Mouse (Mus musculus) cerebellum, adult 9-10 months (tissue): ENCODE measurements at regions not wholly inside any gene's neighbourhood (a gene's known extent, or its start where the extent isn't known, plus 50 kb on each side); places are given as distances from the start of the nearest gene placed in this dataset.

Experiments
- DNase-seq: peaks from one replicate; pipeline ENCODE4 v3.0.0; 2022

DNA sequence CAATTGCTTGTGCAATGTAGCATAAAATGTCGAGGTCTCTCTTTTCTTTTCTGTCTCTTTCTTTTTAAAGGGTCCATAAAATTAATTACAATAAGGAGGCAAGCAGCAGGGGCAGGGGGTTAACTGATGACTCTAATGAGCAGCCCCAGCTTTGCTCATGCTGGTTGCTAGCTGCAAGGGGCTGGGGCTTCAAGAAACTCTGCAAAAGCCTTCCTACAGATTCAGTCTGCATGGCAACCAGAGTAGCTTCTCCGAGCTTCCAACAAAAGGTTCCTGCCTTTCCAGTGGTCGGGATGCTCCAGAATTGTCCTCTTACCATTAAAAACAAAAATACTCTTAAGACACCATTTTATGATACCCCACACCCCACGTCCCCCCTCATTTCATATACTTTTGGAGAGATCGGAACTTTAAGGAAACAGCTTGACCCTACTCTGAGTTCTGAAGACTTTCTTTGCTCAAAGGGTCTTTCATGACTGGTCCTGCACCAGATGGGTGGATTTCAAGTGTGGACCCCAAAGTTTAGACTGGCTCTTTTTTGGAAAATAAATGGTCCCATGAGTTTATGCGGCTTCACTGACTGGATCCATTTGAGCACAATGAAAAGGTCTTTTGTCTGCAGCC is 280.8 kb downstream of the Insig2 start:
- DNase-seq, result no peak

DNA sequence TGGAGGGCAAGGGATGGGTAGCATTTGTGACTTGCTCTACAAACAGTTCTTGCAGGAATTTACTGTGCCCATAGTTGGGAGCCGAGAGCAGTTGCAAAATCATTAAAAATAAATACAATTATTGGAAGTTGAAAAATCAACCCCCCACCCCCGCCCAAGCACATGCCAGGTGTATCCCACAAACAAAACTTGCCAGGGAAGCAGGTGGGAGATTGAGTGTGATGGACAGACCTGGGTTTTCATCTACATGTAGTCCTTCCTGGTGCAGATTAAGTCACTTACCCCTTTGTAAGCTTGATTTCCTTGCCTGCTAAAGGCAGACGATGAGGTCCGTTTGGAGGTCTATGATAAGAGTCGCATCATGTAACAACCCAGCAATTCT is 280.3 kb downstream of the Insig2 start:
- no peak for DNase-seq

DNA sequence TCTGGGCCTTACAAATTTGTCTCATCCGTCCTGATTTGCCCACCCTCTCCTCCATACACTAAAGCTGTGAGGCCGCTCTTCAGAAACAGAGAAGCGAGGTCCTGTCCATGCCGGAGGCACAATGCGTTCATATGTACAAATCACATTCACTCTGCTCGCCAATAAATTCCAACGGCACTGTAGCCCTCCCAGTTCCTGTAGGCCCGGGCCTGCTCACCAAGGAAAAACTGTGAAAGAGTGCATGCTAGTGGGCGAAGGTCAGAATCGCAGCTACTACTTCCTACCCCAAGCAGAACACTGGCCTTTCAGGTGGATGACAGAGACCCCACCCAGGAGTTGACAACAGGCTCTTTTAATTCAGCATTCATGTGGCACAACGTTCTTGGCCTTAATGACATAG is 278.7 kb downstream of the Insig2 start:
- no peak for DNase-seq

DNA sequence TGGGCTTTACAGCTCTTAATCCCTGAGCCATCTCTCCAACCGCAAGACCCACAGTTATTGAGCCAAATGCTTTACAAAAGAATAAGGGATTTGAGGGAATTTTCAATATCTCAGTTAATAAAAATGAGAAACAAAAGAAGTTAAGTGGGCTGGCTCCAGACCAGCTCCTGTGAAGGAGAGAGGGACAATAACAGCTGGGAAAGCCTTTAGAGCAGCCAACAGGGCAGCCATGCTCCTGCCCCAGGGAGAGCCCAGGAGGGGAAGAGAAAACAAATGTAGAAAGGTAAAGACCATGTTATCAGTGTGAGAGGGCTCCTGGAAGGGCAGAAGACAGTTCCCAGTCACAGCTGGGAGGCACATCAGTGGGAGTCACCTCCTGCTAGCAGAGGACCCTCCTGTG is 257.8 kb downstream of the Insig2 start:
- no peak for DNase-seq

DNA sequence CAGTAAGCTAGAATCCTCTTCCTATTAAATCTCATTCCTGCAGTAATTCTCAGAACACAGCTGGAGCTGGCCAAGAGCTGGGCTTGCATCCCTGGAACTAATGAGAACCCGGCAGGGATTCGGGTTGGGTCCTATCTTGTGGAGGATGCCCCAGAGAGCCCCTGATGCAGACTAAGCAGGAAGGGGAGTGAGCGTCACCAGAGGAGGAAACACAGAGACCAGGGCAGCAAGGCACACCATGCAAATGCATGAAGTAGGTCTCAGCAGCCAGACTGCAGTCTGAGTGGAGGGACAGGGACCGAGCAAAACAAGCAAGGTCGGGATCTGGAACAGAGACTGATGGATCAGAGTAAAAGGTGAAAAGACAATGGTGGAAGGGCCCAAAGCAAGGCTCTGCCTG is 249.6 kb downstream of the Insig2 start:
- no peak for DNase-seq

DNA sequence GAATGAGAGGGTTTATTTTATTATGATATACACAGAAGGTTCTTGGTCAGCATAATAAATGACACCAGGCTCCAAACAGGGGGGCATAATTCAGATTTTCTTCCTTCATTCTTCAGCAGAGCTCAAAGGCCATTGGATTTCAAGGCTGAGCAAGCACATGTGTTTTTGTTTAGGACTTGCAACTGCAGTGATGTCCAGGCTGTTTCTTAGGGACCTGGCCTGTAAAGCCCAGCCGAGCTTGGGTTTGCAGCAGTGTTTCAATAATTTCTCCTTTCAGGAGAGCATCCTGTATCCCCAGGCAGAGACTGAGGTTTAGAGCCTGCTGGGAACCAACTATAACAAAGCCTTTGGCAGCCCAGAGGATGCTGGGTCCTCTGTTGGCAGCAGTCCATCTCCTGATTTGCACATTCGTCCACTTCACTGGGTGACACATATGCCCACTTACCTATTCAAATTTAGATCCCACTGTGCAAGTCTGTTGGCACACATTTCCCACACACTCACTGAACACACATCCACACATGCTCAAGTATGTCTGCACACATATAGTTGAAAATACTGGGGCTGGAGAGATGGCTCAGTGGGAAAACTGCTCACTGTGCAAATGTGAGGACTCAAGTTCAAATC is 247.2 kb downstream of the Insig2 start:
- DNase-seq, result no peak

DNA sequence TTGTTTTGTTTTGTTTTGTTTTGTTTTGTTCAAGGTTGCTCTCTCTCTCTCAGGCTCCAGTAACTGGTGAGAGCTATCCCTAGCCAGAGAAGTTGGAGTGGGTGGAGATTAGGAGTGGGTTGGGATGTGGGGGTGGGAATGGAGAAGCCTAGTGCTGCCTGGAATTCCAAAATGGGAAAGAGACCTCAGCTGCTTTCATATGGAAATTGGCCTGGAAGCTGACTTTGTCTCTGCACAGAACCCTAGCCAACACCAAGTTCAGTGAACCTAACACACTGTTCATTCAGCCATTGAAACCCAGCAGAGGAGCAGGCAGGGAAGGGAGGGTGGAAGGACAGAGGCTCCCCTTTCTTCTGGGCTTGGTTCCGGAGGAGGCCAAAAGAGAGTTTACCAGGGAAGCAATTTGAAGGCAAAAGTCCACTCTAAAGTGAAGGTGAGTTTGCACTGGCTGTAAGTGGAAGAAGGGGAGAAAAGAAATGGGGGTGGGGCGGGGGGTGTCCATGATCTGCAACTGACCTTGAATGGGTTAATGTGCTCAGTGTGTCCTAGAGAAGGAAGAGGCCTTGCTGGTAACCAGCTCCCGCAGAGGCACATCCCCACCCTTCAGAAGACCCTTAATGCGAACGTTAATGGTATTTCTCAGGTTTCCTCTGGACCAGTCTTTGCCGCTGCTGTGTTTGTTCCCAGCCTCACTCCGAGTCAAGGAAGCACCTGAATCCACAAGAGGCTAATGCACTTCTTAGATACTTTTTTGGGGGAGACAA is 245.1 kb downstream of the Insig2 start:
- DNase-seq, result peak; percentile 13

DNA sequence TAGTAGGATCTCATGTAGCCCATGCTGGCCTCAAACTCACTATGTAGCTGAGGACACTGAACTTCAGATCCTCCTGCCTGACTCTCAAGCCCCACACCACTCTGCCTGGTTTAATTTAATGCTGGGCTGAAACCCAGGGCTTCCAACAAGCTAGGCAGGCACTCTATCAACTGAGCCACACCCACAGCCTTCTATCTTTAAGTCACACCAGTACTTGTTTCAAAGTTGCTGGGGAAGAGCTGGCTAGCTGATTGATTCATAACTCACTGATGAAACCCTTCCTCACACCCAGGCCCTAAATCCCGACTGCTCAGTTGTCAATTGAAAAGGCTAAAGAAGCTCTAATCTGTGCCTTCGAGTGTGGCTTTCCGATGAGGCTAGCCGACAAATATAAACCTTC is 241.8 kb downstream of the Insig2 start:
- DNase-seq, result no peak

DNA sequence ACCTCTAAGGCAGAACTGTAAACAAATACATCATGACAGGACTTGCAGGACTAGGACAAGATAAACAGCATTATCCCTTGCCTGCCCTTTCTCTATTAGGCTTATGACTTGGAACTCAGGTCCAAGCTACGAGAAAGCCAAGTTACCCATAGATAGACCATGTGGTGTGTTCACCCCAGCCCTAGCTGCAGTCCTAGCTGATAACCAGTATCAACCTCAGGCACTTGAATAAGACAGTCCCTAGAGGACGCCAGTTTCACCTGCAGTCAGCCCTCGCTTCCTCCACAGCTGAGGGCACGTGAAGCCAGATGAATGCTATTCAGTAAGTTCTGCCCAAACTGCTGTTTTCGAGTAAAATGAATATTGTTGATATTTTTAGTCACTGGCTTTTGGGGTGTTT is 239.5 kb downstream of the Insig2 start:
- DNase-seq, result no peak

DNA sequence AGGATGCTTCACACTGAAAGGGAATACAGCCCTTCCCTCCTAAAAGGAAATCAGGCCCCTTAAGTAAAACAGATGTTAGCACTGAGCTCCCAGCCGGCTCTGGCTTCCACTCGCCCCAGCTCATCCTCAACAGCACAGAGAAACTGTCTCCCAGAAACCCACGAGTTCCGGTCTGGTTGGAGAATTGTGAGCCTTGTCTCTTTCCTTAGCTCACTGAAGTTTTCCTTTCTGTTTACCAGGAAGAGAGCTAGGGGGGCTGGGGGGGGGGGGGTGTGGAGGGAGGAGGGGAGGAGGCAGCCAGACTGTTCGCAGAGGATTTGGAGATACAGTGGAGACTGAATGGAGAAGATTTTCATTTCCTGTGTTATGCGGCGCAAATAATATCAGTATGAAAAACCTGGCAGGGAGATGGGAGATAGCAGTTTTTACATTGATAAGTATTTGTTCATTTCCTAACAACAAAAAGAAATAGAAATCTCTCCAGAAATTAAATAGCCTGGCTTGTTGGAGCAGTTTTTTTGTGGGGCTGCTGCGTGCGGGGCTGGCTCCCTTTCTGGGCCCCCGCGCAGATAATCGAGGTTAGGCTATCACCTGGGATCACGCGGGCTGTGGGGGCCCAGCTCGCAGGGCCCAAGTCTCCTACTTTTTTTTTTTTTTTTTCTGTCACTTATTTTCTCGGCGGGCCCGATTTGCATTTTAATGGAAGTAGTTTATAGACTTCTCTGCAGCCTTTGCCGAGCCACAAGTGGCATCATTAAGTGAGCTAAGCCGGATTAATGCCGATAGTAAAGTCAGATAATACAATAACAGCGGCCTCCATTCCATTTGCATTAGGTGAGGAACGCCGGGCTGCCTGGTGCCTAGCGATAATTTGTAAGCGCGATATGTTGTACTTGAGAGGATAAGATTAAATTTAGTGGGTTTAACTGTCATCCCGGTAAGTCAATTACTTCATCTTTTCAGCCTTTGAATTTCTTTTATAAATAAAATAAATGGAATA is 235.5 kb downstream of the Insig2 start:
- DNase-seq, result no peak

DNA sequence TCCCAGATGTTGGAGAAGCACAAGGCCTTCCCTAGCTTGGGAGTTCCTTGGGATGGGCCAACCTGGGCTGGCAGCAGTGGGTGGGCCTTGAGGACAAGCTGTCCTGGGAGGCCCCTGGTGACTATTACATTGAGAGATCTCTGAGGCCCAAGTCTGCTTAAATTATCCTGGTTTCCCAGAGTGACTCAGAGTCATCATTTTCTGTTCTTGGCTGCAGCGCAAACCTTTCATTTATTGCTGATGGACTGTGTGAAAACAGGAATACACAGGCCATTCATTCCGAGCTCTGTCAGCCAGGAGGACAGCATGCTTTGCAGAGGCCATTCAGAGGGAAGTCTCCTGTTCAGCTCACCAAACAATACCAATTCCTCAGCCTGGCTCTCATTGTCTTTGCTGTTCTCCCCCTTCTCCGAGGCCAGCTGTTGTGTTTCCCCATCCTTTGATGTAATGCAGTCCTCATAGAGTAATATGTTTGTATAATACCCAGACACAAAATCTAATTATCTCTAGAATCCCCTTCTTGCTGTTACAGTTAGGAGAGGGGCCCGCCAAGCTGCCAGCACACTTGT is 220.5 kb downstream of the Insig2 start:
- no peak for DNase-seq

DNA sequence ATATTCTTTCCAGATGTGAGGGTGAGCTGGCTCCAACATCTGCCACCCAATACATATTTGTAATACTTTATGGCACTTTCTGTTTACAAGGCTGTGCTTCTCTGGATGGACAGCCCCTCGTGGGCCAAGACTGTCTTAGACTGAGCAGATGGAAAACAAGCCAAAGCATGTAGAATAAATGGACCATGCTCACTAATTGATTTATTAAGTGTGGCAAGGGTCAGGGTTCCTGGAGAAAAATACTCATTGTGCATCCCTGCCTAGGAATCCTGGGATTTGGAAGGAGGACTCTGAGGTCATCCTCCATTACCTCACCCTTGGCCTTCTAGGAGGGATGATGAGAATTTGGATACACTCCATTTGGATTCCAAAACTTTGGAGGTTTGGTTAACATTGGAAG is 219.9 kb downstream of the Insig2 start:
- DNase-seq, result no peak

DNA sequence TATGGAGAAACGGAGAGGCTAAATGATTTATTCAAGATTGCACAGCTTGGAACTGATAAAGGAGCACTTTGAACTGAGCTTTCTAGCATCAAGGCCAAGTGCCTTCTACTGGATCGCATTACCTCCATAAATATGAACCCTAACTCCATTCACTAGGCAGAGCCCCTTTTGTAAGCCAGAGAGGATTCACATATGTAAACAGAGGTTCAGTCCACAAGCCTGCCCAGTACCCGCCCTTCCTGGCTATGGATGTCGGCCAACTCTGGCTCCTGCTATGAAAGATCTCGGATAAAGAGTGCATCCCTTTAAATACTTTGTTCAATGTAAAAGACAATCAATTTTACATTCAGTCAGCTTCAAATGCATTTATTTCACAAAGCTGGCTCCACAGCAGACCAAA is 215.8 kb downstream of the Insig2 start:
- DNase-seq, result no peak

DNA sequence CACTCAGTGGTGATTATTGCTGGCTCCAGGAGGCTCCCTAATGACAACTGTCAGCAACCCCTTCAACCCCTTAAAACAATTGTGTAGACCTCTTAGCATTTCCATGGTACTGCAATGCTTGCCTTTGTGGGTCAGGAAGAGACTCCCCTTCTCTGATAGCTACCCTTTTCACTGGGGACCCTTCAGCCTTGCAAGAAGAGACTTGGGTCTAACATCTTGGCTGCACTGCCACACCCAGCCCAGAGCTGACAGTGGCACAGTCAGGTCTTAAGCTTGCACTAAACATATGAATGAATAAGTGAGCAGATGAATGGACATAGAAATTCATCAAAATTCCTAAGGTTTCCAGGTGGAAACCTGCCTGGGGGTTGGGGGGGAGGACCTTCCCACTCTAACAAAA is 209.0 kb downstream of the Insig2 start:
- DNase-seq, result no peak

DNA sequence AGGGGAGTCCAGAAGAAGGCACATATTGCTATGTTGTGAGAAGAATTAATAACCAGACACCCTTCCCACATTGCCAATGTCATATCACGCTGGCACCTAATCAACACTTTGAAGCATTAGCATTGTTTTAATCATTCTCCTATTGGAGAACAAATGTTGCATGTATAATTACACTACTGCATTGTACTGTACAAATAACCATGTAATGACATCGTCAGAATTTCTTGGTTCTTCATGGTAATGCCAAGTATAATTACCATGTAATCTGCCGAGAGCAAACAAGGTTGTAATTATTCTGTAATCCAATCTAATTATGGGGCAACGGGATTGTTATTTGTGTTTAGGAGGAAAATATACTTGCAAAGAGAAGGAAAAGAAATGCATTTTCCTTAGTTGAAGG is 196.1 kb downstream of the Insig2 start:
- no peak for DNase-seq

DNA sequence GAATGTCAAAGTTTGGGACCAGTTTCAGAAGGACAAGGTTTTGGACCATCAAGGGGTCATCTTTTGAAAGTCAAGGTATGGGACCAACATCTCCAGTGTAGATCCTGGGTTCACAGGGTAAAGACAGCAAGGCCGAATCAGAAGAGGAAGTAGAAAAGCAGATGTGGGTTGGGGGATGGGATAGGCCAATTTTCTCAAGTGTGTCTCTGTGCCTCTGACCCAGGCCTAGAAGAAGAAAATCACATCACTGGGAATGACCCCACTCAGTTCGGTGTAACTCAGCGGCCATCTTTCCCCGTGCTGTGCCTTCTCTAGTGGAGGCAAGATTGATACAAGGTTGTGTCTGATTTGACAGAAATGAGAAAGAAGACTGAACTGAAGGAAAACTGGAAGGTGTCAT is 195.5 kb downstream of the Insig2 start:
- DNase-seq, result no peak

DNA sequence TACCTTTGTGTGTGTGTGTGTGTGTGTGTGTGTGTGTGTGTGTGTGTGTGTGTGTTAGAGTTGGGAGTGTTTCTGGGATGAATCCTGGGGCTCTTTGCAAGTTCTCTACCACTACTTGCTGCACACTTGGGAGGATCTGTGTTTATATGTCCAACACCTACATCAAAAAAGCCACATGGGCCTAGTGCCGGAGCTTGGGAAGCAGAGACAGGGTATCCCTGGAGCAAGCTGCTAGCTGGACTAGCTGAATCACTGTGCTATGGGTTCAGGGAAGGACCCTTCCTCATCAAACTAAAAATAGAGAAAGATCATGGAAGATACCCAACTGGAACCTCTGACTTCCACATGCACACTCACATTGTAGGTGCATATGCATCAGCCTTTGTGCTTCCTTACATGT is 187.4 kb downstream of the Insig2 start:
- DNase-seq, result no peak

DNA sequence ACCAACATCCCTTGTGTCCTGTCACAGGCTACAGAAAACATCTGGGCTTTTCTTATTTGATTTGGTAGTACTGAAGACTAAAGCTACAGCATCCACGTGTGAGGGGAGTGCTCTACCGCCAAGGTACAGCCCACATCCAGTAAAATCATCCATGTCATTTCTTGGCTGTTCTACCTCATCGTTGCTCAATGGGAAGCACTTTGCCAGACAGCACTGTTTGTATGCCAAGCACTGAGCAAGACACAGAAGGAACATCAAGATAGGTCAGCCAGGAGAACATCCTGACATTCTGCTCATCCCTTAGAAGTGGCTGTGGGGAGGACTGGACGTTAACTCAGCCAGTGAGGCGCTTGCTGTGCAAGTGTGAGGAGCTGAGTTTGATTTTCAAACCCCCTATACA is 178.9 kb downstream of the Insig2 start:
- no peak for DNase-seq

DNA sequence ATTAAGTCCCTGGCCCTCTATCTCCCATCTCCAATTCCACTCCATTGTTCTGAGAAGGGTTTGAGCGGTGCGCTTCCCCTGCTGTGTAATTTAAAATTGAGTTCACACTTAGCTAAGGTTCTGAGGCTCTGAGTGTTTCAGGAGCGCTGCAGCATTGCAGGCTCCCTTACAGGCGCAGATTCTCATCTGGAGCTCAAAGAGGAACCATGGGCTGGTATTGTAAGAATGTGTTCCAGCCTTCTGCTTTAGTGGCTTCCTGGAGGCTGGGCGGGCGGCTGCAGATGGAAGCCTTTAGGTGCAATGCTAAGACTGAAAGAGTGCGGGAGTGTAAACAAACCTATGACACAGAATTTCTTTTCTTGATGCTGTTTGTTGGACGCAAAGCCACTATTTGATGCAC is 177.8 kb downstream of the Insig2 start:
- DNase-seq, result no peak

DNA sequence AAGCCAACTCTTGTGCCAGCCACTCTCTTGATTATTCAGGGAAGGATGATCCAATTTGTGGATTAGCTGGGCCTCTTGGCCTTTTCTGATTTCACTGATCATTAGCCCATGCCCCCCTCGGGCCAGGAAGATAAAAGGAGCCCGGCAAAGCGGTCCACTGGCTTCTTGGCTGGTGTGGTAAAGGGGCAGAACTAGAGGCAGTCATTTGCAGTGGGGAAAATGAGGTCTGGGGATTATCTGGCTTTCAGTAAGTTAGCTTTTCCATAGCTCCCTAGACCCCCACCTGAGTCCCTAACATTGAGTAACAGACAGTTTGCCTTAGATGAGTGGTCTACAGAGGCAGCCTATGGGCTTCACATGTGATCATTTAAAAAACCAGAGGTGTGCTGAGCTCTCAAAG is 163.7 kb downstream of the Insig2 start:
- no peak for DNase-seq

DNA sequence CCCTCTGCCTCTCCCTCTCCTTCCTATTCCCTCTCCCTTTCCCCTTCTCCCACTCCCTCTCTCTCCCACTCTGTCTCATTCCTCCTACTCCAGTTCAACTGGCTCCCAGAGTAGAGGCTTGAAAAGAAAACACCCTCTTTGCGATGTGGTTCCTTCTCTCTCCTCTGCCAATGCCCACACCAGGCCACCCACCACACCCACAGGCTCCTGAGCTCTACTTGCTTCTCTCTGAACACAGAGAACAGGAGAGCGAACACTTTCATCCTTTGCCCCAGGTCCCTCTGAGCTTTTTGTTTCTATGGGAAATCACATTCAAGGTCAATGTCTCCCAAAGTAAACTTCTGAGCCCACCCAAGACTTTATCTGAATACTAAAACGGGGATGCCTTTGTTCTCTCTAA is 155.8 kb downstream of the Insig2 start:
- no peak for DNase-seq

DNA sequence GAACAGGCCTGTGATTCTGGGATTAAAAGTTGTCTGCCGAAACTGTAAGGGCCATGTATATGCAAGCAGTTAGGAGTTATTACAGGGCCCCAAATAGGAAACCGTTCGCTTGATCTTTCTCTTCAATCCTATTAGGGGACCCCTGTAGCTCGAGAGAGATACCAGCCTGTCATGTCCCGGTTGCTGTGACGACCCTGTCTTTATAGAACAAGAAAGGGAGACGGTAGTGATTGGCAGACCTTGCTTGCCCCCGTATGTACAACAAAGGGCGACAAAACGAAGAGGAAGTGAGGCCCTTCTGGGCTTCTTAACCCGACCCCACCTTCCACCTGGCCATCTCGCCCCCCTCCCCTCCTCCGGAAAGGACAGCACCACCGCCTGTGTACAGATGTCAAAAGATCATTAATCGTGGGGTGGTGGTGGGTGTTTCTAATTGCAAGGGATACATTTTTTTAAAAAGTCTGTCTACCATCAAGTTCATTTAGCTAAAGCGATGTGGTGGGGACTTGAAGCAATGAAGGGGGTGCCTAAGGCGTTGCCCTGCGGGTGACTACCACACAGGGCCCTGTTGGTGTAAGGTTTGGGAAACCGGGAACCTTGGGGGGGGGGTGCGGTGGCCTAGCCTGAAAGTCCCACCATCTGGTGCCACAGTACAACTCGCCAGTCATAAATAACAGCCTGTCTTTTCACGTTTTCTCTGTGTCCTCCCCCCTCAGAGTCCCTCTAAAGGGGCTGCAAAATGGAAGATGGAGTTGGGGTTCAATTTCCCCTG is 155.1 kb downstream of the Insig2 start:
- no peak for DNase-seq
